In genomic region chr16:8554351-8554750, GRCm38 (mm10) we compare ENCODE assay signal across 24 mouse cellular contexts.
"Had no signal": no experiment of that assay in that cellular context is flagged by ENCODE, and none has a peak within 500 bp of the region (broad histone marks: within the 10 kb centered on the region; RNA-seq: fewer than 3 reads in every experiment).

No protein-coding gene starts in this region.

- H3K4me2 ChIP-seq: heart, embryonic 11.5 days; heart, embryonic 13.5 days; heart, embryonic 15.5 days; hindbrain, embryonic 13.5 days; hindbrain, embryonic 15.5 days; kidney, embryonic 15.5 days; limb, embryonic 13.5 days; limb, embryonic 15.5 days; liver, embryonic 12.5 days had no signal

- H3K27me3 ChIP-seq: heart, embryonic 13.5 days; heart, embryonic 15.5 days; hindbrain, embryonic 13.5 days; hindbrain, embryonic 15.5 days; kidney, embryonic 15.5 days; limb, embryonic 13.5 days; limb, embryonic 15.5 days; liver, embryonic 12.5 days had no signal

- H3K9me3 ChIP-seq: heart, embryonic 15.5 days; limb, embryonic 15.5 days had no signal

- H3K36me3 ChIP-seq: heart, embryonic 15.5 days; hindbrain, embryonic 15.5 days; kidney, embryonic 15.5 days; limb, embryonic 13.5 days; limb, embryonic 15.5 days; liver, embryonic 12.5 days had no signal

- ATAC-seq: hindbrain, postnatal 0 days; intestine, embryonic 16.5 days; liver, embryonic 12.5 days had no signal

- H3K9ac ChIP-seq: heart, embryonic 13.5 days; heart, embryonic 15.5 days; hindbrain, embryonic 13.5 days; hindbrain, embryonic 15.5 days; kidney, embryonic 15.5 days; limb, embryonic 13.5 days; limb, embryonic 15.5 days; liver, embryonic 12.5 days; liver, embryonic 14.5 days had no signal

- H3K4me1 ChIP-seq: heart, embryonic 15.5 days; hindbrain, embryonic 13.5 days; hindbrain, embryonic 15.5 days; kidney, embryonic 15.5 days; limb, embryonic 13.5 days; limb, embryonic 15.5 days had no signal

- H3K4me3 ChIP-seq: heart, embryonic 13.5 days; heart, embryonic 15.5 days; hindbrain, embryonic 13.5 days; hindbrain, embryonic 15.5 days; kidney, embryonic 15.5 days; layer of hippocampus, adult 2 months; left cerebral cortex, adult 2 months; limb, embryonic 13.5 days; limb, embryonic 15.5 days; liver, embryonic 12.5 days had no signal

- DNase-seq: gastrocnemius, postnatal 14 days; gastrocnemius, postnatal 36 days; heart, adult 18-20 months; heart, postnatal 36 days; kidney, adult 11 months; kidney, adult 2 months; kidney, adult 9 months; kidney, postnatal 14 days; kidney, postnatal 36 days had no signal

- H3K27ac ChIP-seq: heart, embryonic 13.5 days; heart, embryonic 15.5 days; hindbrain, embryonic 13.5 days; hindbrain, embryonic 15.5 days; hindbrain, postnatal 0 days; kidney, embryonic 15.5 days; kidney, postnatal 0 days; layer of hippocampus, adult 2 months; left cerebral cortex, adult 2 months; limb, embryonic 13.5 days; limb, embryonic 15.5 days; liver, embryonic 12.5 days; liver, embryonic 14.5 days had no signal
